Mouse (Mus musculus): ENCODE data around the gene Id3.

The Id3 gene

DNA sequence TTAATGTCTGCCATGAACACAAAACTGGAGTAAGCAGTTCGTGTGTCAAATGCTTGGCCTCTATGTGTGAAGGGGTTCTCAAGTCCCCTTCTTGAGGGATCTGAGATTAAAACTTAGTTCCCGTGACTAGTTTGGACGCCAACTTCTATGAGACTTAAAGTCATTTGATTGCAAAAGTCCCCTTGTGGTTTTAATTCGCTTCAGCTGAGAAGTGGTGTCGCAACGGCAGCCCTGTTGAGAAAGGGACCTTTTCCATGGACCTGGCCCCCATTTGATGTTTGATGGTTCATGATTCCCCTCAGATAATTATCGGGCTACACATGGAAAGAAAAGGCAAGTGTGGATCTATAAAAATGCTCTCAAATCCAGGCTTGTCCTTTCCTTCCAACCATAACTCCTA, 36.2 kb downstream of the Id3 start:
- peak; percentile 77 to 84 for DNase-seq

GRCm38 (mm10) chr4:136179998-136180397, 36.7 kb downstream of the Id3 start:
- DNase-seq = peak; percentile 89 to 93

DNA sequence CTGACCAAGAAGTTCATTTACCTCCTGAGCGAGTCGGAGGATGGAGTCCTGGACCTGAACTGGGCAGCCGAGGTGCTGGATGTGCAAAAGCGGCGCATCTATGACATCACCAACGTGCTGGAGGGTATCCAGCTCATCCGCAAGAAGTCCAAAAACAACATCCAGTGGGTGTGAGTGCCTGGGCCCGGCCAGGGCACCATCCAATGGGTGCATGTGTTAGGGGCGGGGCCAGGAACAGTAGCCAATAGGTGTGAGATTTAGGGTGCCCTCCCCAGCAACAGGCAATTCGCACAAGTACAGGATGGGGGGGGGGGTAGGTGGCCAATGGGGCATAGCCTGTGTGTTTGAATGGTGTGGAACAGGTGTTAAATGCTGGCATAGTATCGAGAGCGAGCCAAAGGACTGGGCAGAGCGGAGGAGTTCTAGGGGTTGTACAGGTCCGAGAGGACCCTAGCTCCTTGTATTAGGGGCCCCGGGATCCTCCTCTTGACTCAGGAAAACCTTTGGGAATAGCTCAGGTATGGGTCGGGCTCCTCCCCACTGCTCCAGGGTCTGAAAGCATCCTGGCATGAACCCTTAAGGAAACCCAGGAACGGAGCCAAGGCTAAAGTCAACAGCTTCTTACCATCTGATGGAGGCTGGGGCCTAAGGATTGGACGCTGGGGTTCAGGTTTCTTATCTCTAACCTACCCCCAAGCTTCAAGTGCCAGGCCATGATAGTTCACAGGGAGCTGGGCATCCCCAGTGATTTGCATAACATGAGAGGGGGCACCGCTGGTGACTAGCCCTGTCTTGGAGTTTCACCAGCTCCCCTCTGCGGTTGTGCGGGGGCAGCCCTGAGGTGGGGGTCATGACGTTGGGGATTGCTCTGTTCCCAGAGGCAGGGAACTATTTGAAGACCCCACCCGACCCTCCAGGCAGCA, 37.4 kb downstream of the Id3 start:
- peak; percentile 94 to 95 for DNase-seq

GRCm38 (mm10) chr4:136181367-136181766, 38.1 kb downstream of the Id3 start:
- DNase-seq = no peak

DNA sequence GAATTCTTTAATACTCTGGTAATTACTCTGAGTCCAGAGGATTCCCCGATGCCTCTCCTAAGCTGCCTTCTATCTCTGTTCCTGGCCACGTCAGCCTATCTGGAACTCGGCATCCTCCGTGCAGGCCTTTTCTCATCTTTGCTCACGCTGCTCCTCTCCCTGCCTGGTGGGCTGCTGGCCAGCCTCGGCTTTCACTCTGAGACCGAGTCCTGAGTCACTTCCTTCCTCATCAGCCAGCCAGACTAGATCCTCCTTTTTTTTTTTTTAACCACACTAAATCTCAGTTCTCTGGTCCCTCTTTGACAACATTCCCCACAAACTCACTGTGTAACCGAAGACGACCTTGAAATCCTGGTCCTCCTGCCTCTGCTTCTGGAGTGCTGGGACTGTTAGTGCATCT, 42.1 kb downstream of the Id3 start:
- peak; percentile 68 to 72 for DNase-seq

GRCm38 (mm10) chr4:136186315-136186714, 43.0 kb downstream of the Id3 start:
- no peak for DNase-seq

DNA sequence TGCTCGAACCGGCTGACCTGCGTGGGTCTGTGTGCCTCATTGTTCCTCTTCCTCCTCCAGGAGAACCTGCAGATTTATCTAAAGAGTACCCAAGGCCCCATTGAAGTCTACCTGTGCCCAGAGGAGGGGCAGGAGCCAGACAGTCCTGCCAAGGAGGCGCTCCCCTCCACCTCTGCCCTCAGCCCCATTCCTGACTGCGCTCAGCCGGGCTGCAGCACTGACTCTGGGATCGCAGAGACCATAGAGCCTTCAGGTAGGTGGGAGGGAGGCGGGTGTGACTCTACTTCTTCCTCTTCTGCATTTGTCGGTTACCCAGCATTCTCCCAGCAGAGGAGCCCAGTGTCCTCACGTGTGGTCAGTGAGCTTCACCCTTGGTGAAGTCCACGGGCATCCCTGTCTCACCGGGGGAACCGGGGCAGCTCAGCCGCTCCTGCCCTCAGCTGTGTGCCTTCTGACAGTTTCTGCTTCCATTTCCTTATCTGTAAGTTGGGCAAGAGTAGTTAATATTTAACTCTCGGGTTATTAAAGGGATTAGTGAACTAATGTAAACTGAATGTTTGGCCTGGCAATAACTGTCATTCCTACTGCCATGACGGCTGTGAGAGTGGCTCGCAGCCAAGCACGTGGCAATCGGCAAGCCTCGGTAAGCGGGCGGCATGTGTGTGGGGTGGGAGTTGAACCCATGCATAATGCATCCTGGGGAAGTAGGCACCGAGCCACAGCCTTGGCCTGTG, 43.6 kb downstream of the Id3 start:
- peak; percentile 81 to 85 for DNase-seq

DNA sequence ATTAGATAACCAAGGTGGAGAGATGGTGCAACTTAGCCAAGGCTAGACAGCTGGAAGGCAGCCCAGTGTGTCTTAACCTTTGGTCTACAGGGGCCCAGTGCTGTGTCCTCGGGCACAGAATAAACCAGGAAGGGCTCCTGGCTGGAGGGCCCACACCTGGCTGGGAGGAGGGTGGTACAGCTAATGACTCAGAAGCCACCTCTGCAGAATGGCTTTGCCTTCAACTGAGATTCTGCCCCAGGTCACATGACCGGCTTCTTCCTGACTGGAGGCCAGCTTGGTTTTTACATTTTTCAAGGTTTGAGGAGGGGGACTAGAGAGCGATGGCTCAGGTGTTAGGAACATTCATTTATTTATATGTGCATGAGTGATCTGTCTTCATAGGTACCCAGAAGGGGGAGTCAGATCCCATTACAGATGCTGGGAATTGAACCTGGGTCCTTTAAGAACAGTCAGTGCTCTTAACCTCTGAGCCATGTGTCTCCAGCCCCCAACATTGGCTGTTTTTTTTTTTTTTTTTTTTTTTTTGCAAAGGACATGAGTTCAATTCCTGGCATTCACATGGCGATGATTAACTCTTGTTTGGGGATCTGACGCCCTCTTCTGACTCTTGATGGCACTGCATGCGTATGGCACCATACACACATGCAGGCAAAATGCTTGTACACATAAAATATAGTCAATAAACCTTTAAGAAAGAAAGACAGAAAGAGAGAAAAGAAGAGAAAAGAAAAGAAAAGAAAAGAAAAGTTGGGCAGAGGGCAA, 45.9 kb downstream of the Id3 start:
- DNase-seq = no peak

GRCm38 (mm10) chr4:136189912-136190311, 46.6 kb downstream of the Id3 start:
- DNase-seq = peak; percentile 51 to 63

DNA sequence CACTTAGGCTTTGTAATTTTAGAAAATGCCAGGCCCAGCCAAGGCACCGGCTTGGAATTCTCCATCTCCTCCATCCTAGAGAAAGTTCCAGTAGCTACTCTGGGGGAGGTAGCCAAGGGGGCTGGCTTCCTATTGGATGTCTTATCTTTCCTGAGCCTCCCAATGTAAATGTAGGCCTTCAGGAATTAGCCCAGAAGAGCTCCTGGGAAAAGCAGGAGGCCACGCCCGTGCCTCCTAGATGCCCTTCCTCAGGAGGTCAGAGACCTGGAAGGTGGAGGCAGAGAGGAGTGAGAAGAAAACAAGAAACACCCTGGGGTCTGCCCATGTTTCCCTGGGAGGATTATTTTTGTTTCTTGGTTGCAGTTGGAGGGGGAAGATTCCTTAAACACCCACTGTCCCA, 50.3 kb downstream of the Id3 start:
- no peak for DNase-seq

GRCm38 (mm10) chr4:136195029-136195428, 51.7 kb downstream of the Id3 start:
- DNase-seq = peak; percentile 52 to 76
